Mouse (Mus musculus) neural tube, embryonic 10.5 days (tissue): Measurements from ENCODE around the gene Cdk20.

Experiments used
- DNase-seq: peaks from one replicate; pipeline ENCODE4 v3.0.0-alpha.2; 2017; ENCODE audit warnings: low spot score; ENCODE audit errors: extremely low spot score

The Cdk20 gene

GRCm38 (mm10) chr13:64432017-64432995, at the start of gene Cdk20:
Gene Cdk20, plus strand, starts transcription at chr13:64432314.
- peak; percentile 94 for DNase-seq

GRCm38 (mm10) chr13:64384937-64385336, 47.2 kb upstream of the Cdk20 start:
- no peak for DNase-seq

DNA sequence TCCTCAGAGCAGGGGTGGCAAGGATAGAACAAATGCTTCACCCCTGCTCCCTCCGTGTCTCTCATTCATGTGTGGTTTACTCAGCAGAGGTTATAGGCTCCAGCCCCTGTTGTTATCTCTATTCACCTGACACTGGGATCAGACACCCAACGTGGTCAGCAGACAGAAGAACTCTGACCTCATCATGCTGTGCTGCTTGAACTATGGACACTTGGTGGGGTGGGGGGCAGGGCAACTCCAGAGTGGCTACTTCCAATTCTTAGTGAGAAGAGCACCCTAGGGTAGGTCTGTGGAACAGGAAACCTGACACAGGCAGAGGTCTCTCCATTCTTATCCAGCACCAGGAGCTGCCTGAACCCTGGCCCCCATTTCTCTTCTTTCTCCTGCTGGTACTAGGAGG, 46.1 kb upstream of the Cdk20 start:
- no peak for DNase-seq

DNA sequence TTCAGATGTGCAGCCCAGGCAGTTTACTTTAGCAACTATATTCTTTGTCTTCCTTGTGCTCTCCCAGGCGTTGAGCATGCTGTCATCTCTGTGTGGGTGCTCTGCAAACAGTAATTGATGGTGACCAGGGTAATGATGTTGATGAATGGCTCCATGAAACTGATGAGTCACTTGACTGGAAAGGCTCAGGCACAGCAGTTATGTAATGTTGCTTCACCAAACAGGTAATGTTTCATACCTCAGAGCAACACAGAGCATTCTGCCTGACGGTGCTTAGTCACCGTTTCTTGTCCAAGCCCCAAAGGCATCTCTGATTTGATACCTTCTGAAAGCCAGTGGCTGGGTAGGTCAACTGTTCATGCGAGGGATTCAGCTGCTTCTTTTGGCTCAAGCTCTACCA, 43.7 kb upstream of the Cdk20 start:
- DNase-seq, result no peak

GRCm38 (mm10) chr13:64396979-64397378, 35.1 kb upstream of the Cdk20 start:
- no peak for DNase-seq

DNA sequence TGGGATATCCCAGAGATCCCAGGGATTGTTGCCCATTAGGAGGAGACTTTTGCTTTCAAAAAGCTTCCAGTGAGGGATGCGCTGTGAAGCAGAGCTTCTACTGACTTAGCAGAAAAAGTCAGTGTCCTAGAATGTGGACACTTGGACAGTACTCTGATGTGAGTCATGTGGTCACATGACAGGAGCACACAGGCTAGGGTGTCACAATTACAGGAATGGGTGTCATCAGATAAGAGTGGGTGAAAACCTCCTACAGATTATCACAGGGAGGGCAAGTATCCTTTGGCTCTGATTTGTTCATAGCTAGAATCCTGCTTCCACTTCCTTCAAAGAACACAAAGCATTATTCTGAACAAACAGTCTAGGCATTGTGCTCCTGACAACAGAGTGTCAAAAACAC, 34.0 kb upstream of the Cdk20 start:
- no peak for DNase-seq

DNA sequence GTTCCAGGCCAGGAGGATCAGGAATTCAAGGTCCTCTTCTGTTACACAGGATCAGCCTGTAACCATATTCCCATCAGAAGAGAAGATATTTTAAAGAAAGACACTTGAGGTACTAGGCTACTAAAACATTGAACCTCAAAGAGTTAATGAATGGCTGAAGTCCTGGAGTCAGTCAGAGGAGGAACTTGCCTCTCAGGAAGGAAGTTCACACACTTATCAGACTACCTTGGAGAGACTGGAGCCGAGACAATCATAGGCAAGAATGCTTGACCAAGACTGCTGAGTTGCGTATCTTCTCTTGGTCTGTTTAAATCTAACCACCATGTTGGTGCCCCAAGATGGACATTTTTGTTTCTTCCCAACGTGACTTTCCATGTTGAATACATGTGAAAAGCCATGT, 32.2 kb upstream of the Cdk20 start:
- no peak for DNase-seq

GRCm38 (mm10) chr13:64400801-64401361, 31.2 kb upstream of the Cdk20 start:
- DNase-seq, result no peak

DNA sequence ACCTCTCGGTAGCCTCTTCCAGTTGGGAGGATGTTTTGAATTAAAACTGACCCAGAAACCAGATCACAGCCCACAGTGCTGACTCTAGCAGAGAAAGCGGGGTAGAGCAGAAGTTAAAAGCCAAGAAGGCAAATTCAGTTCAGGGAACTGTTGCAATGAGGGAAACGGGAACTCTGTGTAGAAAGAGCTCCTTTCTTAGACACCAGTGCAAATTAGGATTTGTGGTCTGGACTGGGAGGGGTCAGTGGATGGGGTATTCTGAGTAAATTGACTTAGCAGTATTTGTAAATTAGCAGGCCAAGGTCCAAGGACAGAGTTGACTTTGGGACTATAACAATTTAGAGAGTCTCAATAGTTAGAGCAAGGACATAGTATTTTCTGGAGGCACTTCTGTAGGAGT, 30.1 kb upstream of the Cdk20 start:
- DNase-seq, result no peak

DNA sequence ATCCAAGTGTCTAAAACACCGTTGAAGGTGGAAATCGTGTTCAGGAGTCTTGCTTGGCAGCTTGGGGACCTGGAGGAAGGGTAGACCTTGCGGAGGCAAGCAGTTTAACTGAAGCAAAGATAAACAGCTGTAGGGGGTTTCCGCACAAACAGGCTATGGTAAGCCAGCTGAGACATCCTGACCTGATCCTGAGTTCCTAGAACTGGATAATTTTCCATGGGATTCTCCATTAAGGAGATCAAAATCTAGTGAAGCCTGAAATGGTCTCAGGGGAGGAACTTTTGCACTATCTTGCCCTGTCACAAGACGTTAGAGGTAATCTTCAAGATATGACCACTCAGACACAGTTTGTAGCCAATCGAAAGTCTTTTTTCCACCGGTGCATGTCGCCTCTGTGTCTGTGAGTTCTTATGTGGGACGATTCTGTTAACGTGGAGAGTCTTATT, 29.6 kb upstream of the Cdk20 start:
- no peak for DNase-seq

GRCm38 (mm10) chr13:64402951-64403460, 29.1 kb upstream of the Cdk20 start:
- DNase-seq, result no peak

GRCm38 (mm10) chr13:64403519-64403918, 28.6 kb upstream of the Cdk20 start:
- no peak for DNase-seq

- DNase-seq, result no peak
These were observed 26.6 kb upstream of the Cdk20 start for GRCm38 (mm10) chr13:64405550-64405949.

GRCm38 (mm10) chr13:64407992-64408391, 24.1 kb upstream of the Cdk20 start:
- no peak for DNase-seq

GRCm38 (mm10) chr13:64410604-64411003, 21.5 kb upstream of the Cdk20 start:
- DNase-seq, result no peak

- DNase-seq, result no peak
These were observed 20.8 kb upstream of the Cdk20 start for GRCm38 (mm10) chr13:64411282-64411681.

DNA sequence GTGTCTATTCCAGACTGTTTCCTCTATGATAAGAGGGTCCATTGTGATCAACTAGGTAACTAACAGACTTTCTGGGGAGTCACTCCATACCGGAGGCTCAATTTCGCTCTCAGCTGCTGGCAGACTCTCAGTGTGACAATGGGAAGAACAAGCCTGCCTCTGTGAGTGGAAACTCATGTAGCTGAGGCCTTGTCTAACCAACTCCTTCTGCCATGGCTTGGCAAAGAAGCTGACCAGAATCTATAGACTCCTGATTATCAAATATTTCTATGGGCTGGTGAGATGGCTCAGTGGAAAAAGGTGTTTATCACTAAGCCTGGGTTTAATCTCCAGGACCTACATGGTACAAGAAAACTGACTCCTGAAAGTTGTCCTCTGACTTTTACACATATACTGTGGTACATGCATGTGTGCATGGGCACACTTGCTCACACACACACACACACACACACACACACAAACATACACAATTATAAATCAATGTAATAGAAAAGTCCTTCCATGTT, 19.3 kb upstream of the Cdk20 start:
- no peak for DNase-seq

GRCm38 (mm10) chr13:64415659-64416058, 16.5 kb upstream of the Cdk20 start:
- DNase-seq, result no peak

DNA sequence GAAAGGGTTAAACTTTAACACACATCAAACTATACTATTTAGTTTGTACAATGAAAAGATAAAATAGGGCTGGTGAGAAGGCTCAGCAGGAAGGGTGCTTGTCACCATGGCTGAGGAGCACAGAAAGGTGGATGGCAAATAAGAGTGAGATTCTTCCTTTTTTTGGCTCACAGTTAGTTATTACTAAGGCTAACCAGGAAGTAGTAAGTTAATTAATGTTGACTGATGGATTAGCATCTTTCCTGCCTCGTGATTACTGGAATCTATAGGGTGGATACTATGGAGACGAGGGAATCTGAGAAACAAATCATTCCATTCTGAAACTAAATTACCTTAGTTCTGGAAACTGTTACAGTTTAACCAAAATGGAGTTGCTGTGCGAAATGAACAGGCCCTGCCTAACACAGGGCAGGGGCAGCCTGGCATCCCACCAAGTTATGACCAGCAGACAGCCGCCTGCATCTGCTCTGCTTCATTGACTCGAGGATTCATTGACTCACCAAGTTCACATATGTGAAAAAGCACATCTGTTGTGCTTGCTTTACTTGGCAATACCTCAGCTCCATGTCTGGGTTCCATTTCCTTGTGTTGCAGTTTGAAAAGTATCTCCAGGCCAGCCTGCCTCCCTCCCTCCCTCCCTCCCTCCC, 15.0 kb upstream of the Cdk20 start:
- no peak for DNase-seq

DNA sequence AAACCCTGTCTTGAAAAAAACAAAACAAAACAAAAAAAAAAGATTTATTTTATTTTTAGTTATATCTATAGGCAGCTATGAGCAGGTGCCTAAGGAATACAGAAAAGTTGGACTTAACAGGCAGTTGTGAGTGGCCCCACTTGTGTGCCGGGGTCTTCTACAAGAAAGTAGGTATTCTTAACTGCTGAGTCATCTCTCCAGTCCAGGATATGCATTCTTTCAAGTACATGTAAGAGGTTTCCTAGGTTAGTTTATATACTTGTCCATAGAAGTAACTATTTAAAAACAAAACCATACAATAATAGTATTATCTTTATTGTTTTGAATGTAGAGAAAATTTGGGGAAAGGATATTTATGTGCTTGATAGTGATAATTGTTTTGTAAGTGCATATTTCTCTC, 11.3 kb upstream of the Cdk20 start:
- DNase-seq, result no peak

- no peak for DNase-seq
These were observed 10.7 kb upstream of the Cdk20 start for GRCm38 (mm10) chr13:64421386-64421785.
